Mouse (Mus musculus) spleen, adult 2 months (tissue): ENCODE results near the gene Prdm4. TPM values are rescaled to one million over a fixed set of nuclear protein-coding genes. Genes with fewer than 3 reads are reported as not detected.

Experiments
- DNase-seq, 2 experiments: peaks; one replicate each; pipeline versions ENCODE4 v3.0.0 to v3.0.0-alpha.2; 2012 to 2021; ENCODE audit warnings: low spot score in 2 of 2, low read depth in 1 of 2
- H3K27ac ChIP-seq: fragments of 200-500 bp; 2 replicates; pipeline ENCODE4 v1.5.1; 2012; ENCODE audit warnings: low read length, inconsistent platforms; ENCODE audit not compliant: insufficient read depth
- H3K27me3 ChIP-seq: fragments of 200-500 bp; 2 replicates; pipeline ENCODE4 v1.6.1; 2012; ENCODE audit warnings: mild to moderate bottlenecking, moderate library complexity, low read length, inconsistent platforms; ENCODE audit not compliant: control insufficient read depth, insufficient read depth
- H3K36me3 ChIP-seq: fragments of 200-500 bp; 2 replicates; pipeline ENCODE4 v1.6.1; 2012; ENCODE audit warnings: mild to moderate bottlenecking, low read length, inconsistent platforms; ENCODE audit not compliant: control insufficient read depth, insufficient read depth
- H3K4me1 ChIP-seq: fragments of 200-500 bp; 2 replicates; pipeline ENCODE4 v1.6.1; 2011; ENCODE audit warnings: inconsistent platforms; ENCODE audit not compliant: control insufficient read depth, insufficient read depth, insufficient read length
- H3K4me3 ChIP-seq: fragments of 200-500 bp; 2 replicates; pipeline ENCODE4 v1.5.1; 2011; ENCODE audit warnings: mild to moderate bottlenecking, inconsistent platforms; ENCODE audit not compliant: insufficient read depth, insufficient read length; ENCODE audit errors: extremely low read depth
- CTCF ChIP-seq: fragments of 200-500 bp; IDR thresholded peaks from 2 replicates; pipeline ENCODE4 v1.5.1; 2011; ENCODE audit warnings: mild to moderate bottlenecking, inconsistent platforms; ENCODE audit not compliant: insufficient read depth, insufficient read length, insufficient replicate concordance; ENCODE audit errors: extremely low read depth
- POLR2A ChIP-seq: fragments of 200-500 bp; IDR thresholded peaks from 2 replicates; pipeline ENCODE4 v1.6.1; 2011; ENCODE audit warnings: low read depth, low read length, inconsistent platforms
- WGBS: fragments of 180-500 bp; shearing (Covaris S2); methylation state at CpG from one replicate; pipeline ENCODE4 v1.1.7; 2018; 5-methylcytosine and 5-hydroxymethylcytosine counted together
- polyA plus RNA-seq: library from polyadenylated mRNA; depleted of rRNA; stranded (reverse); fragments of >200 nt; gene quantifications from 2 replicates; pipeline ENCODE4 v1.2.3, GENCODE M21; 2012; rRNA removed

Prdm4 gene
- 14.1 and 21.9 TPM in 2 replicates for polyA plus RNA-seq

DNA sequence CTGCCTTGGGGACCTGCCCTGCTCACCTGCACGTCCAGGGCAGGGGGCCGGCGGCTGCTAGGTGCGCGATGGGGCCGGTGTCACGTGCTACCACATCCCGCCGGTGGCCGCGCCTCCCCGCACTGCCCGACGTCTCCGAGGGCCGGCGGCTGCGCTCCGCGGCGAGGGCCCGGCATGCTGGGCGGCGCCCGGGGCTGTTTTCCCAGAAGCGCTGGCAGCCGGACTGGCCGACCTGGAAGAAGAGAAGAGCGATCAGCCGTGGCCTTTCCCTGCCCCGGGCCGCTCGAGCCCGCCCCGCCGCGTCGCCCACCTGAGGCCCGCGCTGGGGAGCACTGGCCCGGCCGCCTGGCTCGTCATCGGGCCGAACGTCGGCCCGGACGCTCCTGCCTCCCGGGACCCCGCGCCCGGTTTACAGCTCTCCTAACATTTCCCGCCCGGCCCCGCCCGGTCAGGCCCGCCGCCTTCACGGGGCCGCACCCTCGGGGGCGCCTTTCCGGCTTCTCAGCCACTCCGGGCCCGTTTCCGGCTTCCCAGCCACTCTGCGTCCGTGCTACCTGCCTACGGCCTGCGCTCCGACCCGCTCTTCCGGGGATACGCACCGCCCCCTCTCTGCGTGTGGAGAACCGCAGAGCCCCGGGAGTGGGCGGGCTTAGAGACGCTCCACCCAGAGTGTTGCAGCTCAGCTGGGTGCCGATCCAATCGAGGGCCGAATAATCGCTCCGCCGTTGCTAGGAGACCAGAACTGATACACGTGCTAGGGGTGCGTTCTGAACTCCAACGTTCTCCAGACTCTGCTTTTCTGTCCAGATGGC, at the start of gene Prdm4:
Prdm4 (minus strand) TSS at position 645 of the 812 bp plus-strand sequence.
- peaks cover 8% of the 10 kb centered on the region for H3K36me3 ChIP-seq
- WGBS = under 1% methylated on average over 84 of the region's 90 CpGs
- H3K27me3 ChIP-seq = no peaks in the 10 kb centered on the region; the same call in 1 of the 2 replicates
- peak within 1 kb of the TSS; percentile 63 for H3K27ac ChIP-seq
- no peaks in the 10 kb centered on the region for H3K4me1 ChIP-seq
- peak; percentile 96 to 97 for DNase-seq
- TF ChIP-seq POLR2A (peak; percentile 16; the same call in 1 of the 2 replicates), CTCF (no peak)
- peak within 1 kb of the TSS; percentile 82 for H3K4me3 ChIP-seq

DNA sequence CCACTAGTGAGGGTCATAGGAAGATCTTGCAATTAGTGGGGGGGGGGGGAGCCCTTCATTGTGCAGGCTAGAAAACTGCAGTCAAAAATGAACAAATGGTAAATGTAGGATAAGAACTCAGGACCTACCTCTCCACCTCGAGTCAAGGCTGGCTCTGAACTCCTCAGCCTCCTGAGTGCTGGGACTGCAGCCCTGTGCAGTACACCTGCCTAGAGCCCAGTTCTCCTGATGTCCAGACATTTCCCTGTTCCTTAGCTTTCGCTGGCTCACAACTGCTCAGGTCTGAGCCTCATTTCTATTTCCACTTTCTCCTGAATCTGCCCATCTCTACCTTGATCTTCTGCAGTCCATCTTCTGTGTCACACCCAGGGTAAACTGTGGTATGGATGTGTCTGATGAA, 49.5 kb upstream of the Prdm4 start:
- H3K4me1 ChIP-seq = no peaks in the 10 kb centered on the region
- no peak for DNase-seq
- H3K27ac ChIP-seq = no peak overlapping the region
- TF ChIP-seq CTCF (no peak), POLR2A (no peak)
- 70% methylated on average over 2 of the region's 2 CpGs for WGBS
- no peak overlapping the region for H3K4me3 ChIP-seq
- H3K27me3 ChIP-seq = no peaks in the 10 kb centered on the region
- H3K36me3 ChIP-seq = no peaks in the 10 kb centered on the region

DNA sequence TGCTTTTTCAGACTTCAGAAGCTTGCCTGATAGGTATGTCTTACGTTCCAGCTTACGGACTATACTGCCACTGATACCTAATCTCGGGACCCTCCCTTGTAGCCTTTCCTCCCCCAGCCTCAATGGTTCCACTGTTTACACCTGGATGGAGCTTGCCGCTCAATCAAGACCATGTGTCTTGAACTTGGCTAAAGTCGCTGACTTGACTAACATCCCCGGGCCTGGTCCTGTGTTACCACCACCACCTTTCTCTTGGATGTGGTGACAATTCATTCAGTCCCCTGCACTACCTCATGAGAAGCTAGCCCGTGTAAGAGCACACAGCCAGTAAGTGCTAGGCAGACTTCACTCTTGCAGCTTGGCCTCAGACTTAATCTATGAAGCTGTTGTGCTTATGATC, 47.4 kb upstream of the Prdm4 start:
- no peak overlapping the region for H3K4me3 ChIP-seq
- H3K4me1 ChIP-seq = no peaks in the 10 kb centered on the region
- TF ChIP-seq POLR2A (no peak), CTCF (no peak)
- WGBS = 91% methylated on average over 7 of the region's 7 CpGs
- no peaks in the 10 kb centered on the region for H3K27me3 ChIP-seq
- H3K36me3 ChIP-seq = no peaks in the 10 kb centered on the region
- no peak for DNase-seq
- no peak overlapping the region for H3K27ac ChIP-seq

DNA sequence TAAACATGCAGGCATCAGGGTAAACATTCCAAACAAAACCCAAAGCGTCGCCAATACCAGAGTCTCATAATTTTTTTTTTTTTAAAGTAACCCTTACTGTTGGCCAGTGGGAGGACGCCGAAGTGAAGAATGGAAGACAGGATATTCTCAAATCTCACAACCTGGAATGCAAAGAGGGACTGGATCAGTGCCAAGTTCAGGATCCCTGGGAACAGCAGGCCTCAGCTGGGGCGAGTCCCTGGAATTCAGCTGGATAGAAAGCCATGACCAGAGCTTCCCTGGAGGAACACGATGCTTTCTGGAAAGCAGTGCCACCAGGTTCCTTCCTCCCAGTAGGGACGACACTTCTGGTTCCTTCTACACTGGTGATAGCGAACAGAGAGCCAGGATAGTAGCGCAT, 46.0 kb upstream of the Prdm4 start:
- TF ChIP-seq POLR2A (no peak), CTCF (no peak)
- Histone ChIP-seq H3K27ac (no peak overlapping the region), H3K36me3 (no peaks in the 10 kb centered on the region), H3K4me3 (no peak overlapping the region), H3K27me3 (no peaks in the 10 kb centered on the region), H3K4me1 (no peaks in the 10 kb centered on the region)
- WGBS = 89% methylated on average over 9 of the region's 9 CpGs
- DNase-seq = no peak

DNA sequence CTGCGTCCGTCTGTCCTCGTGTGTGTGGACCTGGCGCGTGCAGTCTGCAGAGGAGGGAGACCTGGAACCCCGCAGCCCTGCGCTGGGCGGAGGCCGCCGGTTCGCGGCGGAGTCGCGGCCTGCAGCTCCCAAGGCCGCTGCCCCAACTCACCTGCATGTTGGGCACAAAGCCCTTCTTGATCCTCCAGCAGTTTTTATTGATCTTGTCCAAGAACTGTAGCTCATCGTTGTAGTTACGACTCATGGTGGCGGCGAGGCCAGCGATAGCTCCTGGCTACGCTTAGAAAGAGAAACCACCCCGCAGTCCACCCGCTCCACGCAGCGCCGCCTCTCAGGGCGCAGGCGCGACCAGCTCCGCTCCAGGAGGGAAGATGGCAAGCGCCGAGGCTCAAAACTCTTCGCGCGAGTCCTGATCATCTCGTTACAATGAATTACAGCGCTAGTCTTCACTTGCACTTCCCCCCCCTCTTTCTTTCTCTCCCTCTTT, 40.6 kb upstream of the Prdm4 start, which contains the start of gene Rtcb:
Rtcb (minus strand) TSS at position 360 of the 487 bp plus-strand sequence.
- TF ChIP-seq POLR2A (peak; percentile 25; the same call in 1 of the 2 replicates), CTCF (no peak)
- Histone ChIP-seq H3K27me3 (no peaks in the 10 kb centered on the region), H3K4me3 (peak within 1 kb of the TSS; percentile 83), H3K36me3 (peaks cover 8% of the 10 kb centered on the region), H3K4me1 (peaks cover 16% of the 10 kb centered on the region), H3K27ac (peak within 1 kb of the TSS; percentile 71)
- peak; percentile 91 to 98 for DNase-seq
- under 1% methylated on average over 38 of the region's 38 CpGs for WGBS

DNA sequence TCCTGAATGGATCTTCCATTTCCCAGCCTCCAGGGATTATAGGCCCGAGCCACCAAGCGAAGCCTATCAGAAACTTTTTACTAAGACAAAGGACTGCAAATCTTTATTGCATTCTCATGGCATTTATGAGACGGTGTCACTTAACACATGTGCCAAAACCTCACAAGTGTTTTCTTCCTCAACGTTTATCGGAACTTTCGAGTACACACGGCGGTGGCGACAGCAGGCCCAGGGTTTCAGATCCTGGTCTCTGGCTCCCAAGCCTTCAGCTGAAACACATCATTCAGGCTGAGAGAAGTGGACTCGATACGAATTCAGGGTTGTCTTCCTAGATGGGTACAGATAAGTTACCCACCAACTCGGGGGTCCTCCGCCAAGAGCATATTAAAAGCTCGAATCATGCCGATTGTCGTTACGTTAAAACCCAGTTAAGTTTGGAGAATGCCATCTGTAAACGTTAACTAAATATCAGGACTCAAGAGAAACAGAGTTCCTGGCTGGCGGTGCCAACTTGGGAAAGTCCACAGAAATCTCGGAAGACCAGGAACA, 40.0 kb upstream of the Prdm4 start:
- 2% methylated on average over 20 of the region's 20 CpGs for WGBS
- TF ChIP-seq CTCF (no peak), POLR2A (no peak)
- peak overlapping the region; percentile 83 for H3K4me3 ChIP-seq
- peaks cover 18% of the 10 kb centered on the region for H3K4me1 ChIP-seq
- H3K27me3 ChIP-seq = no peaks in the 10 kb centered on the region
- H3K36me3 ChIP-seq = peaks cover 8% of the 10 kb centered on the region
- H3K27ac ChIP-seq = peak overlapping the region; percentile 71
- DNase-seq = no peak

DNA sequence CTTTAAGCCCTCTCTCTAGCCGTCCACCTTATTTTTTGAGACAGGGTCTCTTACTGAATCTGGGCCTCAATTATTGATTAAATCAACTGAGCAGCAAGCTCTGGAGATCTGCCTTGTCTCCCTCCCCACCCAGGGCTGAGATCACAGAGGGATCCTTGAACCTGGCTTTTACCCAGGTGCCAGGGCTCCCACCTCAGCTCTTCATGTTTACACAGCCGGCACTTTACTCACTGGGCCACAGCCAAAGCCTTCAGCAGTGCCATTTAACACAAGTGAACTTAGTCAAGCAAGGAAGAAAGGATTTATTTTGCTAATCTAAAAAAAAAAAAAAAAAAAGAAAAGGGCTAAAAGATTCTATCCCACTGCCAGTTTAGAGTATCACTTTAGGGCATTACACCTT, 37.5 kb upstream of the Prdm4 start:
- DNase-seq = no peak
- no peak for TF ChIP-seq CTCF
- TF ChIP-seq POLR2A = no peak
- peaks cover 28% of the 10 kb centered on the region for H3K4me1 ChIP-seq
- H3K4me3 ChIP-seq = no peak overlapping the region
- H3K36me3 ChIP-seq = peaks cover 9% of the 10 kb centered on the region
- peak overlapping the region; percentile 35; the same call in 1 of the 2 replicates for H3K27ac ChIP-seq
- no peaks in the 10 kb centered on the region for H3K27me3 ChIP-seq
- WGBS = 82% methylated on average over 2 of the region's 2 CpGs
